Mouse (Mus musculus) CD4-positive helper T cell, adult 2 months (primary cell): ENCODE results near the gene Ccdc151.

Source experiments
- DNase-seq: peaks from one replicate; pipeline ENCODE4 v3.0.0-alpha.2; 2012; ENCODE audit warnings: low read depth, missing footprints, low spot score

Gene Ccdc151

DNA sequence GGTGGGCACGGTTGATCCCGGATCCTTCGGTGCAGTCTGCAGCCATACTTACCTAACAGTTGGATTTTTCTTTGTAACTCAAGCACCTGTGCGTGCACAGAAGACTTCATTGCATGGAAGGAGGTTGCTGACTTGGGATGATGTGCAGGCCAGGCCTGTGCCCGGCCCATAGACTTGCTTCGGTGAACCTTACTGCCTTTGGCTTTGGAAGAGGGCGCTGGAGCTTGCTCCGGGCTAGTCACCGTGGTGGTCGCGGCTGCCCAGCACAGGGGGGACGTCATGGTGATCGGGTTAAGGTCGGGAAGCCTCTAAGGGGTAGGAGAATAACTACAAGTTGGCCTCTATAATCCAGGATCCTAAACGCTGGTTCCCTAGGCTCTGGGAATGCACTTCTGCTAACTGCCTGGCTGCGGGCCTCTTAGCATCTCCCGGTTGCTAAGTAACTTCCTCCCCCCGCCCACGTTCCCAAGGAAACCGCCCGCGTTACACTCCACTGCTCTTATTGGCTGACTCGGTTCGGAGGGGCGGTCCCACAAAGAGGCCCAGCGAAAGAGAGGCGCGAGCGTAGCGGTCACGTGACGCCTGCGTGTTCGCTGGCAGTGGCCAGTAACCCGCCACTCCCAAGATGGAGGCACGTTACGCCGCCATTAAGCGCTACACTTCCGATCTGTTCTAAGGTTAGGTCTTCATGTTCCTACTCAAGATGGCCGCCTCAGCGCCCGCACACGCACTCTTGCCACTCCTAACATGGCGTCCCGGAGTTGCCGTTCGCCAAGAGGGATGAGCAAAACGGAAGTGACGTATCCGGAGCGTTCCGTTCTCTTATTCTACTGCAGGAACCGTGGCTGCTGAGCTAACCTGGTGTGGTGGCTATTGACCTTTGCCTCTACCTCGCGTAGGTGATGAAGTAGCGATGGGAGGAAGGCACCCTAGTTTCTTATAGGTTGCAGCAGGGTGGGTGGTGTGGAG is at the start of gene Ccdc151, which contains the start of gene Prkcsh:
TSS of gene Ccdc151 (minus strand) at position 441 of the 969 bp plus-strand sequence.
TSS of gene Prkcsh (plus strand) at position 613 of the 969 bp plus-strand sequence.
- peak; percentile 100 for DNase-seq

- peak; percentile 35 for DNase-seq
These were observed 49.5 kb upstream of the Ccdc151 start, which contains the start of gene Elavl3 for GRCm38 (mm10) chr9:22051958-22052254. Gene Elavl3, minus strand, starts transcription at chr9:22052023.

- DNase-seq: no peak
These were observed 48.9 kb upstream of the Ccdc151 start for GRCm38 (mm10) chr9:22051161-22051957.

- DNase-seq: peak; percentile 60
These were observed 48.0 kb upstream of the Ccdc151 start for GRCm38 (mm10) chr9:22050351-22050889.

GRCm38 (mm10) chr9:22049721-22050270 is 47.4 kb upstream of the Ccdc151 start:
- DNase-seq: no peak

GRCm38 (mm10) chr9:22049315-22049714 is 46.9 kb upstream of the Ccdc151 start:
- no peak for DNase-seq

DNA sequence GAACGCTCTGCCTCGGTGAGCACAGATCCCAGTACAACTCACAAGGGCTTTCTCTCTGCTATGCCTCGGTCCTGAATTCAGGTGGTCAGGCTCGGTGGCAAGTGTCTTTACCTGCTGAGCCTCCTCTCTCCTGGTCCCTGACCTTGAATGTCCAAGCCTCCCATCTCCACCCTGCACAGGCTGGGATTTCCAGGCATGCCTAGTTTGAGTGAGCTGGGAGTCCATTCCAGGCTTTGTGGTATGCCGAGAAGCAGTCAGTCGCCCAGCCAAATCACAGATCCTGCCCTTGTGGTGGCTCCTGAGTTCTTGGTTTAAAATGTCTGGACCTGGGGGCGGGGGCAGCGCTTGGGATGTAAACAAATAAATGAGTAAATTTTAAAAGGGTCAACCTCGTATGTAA is 44.9 kb upstream of the Ccdc151 start:
- no peak for DNase-seq

GRCm38 (mm10) chr9:22041832-22042231 is 39.4 kb upstream of the Ccdc151 start:
- no peak for DNase-seq

DNA sequence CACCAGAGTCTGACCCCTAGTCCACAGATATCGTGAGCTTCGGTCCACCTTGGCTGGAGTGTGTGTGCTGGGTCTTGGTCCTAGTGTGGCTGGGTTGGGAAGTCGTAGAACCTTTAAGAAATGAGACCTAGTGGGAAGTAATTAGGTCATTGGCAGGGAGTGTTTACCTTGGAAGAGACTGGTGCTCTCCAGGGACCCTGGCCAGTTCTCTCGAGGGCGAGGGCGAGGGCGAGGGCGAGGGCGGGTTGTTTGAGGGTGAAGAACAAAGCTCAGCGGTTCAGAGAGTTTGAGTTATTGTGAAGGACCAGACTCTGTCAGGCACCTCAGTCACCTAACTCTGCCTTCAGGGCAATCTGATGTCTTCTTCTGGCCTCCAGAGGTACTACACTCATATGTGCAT is 35.4 kb upstream of the Ccdc151 start:
- DNase-seq: no peak

GRCm38 (mm10) chr9:22035300-22036044 is 33.0 kb upstream of the Ccdc151 start:
- DNase-seq: no peak

GRCm38 (mm10) chr9:22030386-22030785 is 28.0 kb upstream of the Ccdc151 start:
- no peak for DNase-seq

DNA sequence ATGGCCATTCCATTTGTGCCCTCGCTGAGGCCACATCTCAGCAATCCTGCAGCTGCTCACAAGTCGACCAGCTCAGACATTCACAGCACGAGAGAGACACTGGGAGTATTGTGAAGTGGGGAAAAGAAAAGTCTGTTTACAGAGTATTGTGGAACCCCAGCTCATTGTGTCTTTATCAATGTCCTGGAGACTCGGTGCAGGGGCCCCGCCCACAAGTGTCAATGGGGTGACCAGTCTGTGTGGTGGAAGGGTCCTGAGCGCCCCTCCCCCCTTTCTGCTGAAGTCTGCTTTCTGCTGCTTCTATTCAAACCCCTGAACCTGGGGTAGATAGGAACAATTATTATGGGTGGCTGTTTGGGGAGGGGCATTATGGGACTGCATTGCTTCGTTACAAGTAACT is 26.0 kb upstream of the Ccdc151 start:
- no peak for DNase-seq

DNA sequence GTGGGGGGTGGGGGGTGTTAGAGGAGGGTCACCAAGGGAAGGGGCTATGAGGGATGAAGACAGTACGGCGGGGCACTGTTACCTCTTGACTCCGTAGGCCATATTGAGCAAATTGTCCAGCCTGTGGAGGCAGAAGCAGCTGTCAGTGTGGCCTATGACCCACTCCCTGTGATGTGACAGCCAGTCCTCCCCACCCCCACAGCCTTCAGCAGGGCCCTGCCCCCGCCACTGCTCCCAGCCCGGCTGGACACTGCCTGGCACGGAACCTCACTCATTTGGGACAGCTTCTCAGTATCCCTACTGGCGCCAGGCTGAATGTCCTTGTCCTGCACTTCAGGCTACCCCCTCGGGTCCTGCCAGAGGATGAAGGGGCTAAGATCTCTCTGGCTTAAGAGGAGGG is 22.2 kb upstream of the Ccdc151 start:
- no peak for DNase-seq

- no peak for DNase-seq
These were observed 14.9 kb upstream of the Ccdc151 start for GRCm38 (mm10) chr9:22017208-22017825.

- DNase-seq: no peak
These were observed 13.8 kb upstream of the Ccdc151 start for GRCm38 (mm10) chr9:22016245-22016644.

- DNase-seq: no peak
These were observed 10.3 kb upstream of the Ccdc151 start for GRCm38 (mm10) chr9:22012731-22013130.

- no peak for DNase-seq
These were observed 8.6 kb upstream of the Ccdc151 start for GRCm38 (mm10) chr9:22011055-22011454.

- DNase-seq: no peak
These were observed 2.1 kb upstream of the Ccdc151 start for GRCm38 (mm10) chr9:22004546-22004945.

DNA sequence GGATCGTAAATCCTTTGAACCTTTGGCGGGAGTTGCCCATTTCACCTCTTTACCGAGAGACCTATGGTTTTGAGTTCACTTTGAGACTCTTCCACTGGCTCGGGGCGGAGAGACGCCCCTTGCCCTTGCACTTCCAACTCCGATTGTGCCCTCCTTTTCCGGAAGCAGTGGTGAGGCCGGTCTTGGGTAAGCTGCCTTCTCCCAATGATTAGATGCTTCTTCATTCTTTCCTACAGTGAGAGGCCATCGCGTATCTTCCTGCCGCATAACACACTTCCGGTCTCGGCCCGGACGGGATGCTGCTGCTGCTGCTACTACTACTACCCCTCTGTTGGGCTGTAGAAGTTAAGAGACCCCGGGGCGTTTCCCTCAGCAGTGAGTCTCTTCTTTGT is 725 bp upstream of the Ccdc151 start:
- no peak for DNase-seq

GRCm38 (mm10) chr9:22001633-22002032 is 801 bp downstream of the Ccdc151 start:
- no peak for DNase-seq

DNA sequence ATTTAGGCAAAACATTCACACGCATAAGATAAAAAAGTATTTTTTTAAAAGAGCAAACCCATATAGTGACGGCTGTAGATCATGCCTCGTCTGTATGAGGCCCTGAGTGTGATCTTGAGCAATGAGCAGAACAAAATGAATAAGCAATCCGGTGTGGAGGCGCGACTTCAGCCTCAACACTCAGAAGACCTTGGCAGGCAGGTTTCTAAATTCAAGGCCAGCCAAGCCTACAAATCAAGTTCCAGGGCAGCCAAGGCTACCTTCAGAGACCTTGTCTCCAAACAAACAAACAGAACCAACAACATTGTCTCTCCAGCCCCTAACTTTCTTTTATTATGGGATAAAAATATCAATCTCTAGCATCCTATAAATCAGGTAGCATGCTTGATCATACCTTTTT is 2.1 kb downstream of the Ccdc151 start:
- no peak for DNase-seq
